Mouse (Mus musculus): ENCODE measurements around the gene Sult2b1. TPM values are rescaled to one million over a fixed set of nuclear protein-coding genes. Genes with fewer than 3 reads are reported as not detected.
A peak's percentile ranks its signal among the peaks of the same experiment; 100 is the strongest.

Gene Sult2b1
- polyA plus RNA-seq, 1 experiment, result not detected

- H3K36me3 ChIP-seq (ENCODE audit: control insufficient read depth), result peaks cover 72% of the 10 kb centered on the region
- no peaks in the 10 kb centered on the region for H3K27me3 ChIP-seq (ENCODE audit: control insufficient read depth)
- TF ChIP-seq GATA1 (IDR thresholded peaks at IDR 0.05; ENCODE audit: low read length) (no peak), TAL1 (IDR thresholded peaks at IDR 0.05; ENCODE audit: low read length) (no peak)
- peaks cover 17% of the 10 kb centered on the region for H3K4me1 ChIP-seq (ENCODE audit: control insufficient read depth)
- no peaks in the 10 kb centered on the region for H3K9me3 ChIP-seq (ENCODE audit: control insufficient read depth, low read length)
- H3K4me3 ChIP-seq (replicated peaks), result no peak overlapping the region
Measured at GRCm38 (mm10) chr7:45808471-45808870, 24.0 kb upstream of the Sult2b1 start.

GRCm38 (mm10) chr7:45805941-45806340 is 21.5 kb upstream of the Sult2b1 start:
- Histone ChIP-seq H3K4me1 (ENCODE audit: control insufficient read depth) (peaks cover 6% of the 10 kb centered on the region), H3K9me3 (ENCODE audit: control insufficient read depth, low read length) (no peaks in the 10 kb centered on the region), H3K36me3 (ENCODE audit: control insufficient read depth) (peaks cover 50% of the 10 kb centered on the region), H3K27me3 (ENCODE audit: control insufficient read depth) (no peaks in the 10 kb centered on the region), H3K4me3 (replicated peaks) (no peak overlapping the region)
- TF ChIP-seq GATA1 (IDR thresholded peaks at IDR 0.05; ENCODE audit: low read length) (no peak), TAL1 (IDR thresholded peaks at IDR 0.05; ENCODE audit: low read length) (no peak)

GRCm38 (mm10) chr7:45802551-45802950 is 18.1 kb upstream of the Sult2b1 start:
- Histone ChIP-seq H3K27me3 (ENCODE audit: control insufficient read depth) (peaks cover 32% of the 10 kb centered on the region), H3K4me1 (ENCODE audit: control insufficient read depth) (peaks cover 36% of the 10 kb centered on the region), H3K36me3 (ENCODE audit: control insufficient read depth) (peaks cover 16% of the 10 kb centered on the region), H3K4me3 (replicated peaks) (no peak overlapping the region), H3K9me3 (ENCODE audit: control insufficient read depth, low read length) (no peaks in the 10 kb centered on the region)
- TF ChIP-seq TAL1 (IDR thresholded peaks at IDR 0.05; ENCODE audit: low read length) (no peak), GATA1 (IDR thresholded peaks at IDR 0.05; ENCODE audit: low read length) (no peak)

GRCm38 (mm10) chr7:45801348-45801747 is 16.9 kb upstream of the Sult2b1 start:
- TF ChIP-seq TAL1 (IDR thresholded peaks at IDR 0.05; ENCODE audit: low read length) (no peak), GATA1 (IDR thresholded peaks at IDR 0.05; ENCODE audit: low read length) (no peak)
- Histone ChIP-seq H3K27me3 (ENCODE audit: control insufficient read depth) (peaks cover 40% of the 10 kb centered on the region), H3K4me1 (ENCODE audit: control insufficient read depth) (peaks cover 48% of the 10 kb centered on the region), H3K4me3 (replicated peaks) (peak overlapping the region; percentile 44), H3K36me3 (ENCODE audit: control insufficient read depth) (peaks cover 4% of the 10 kb centered on the region), H3K9me3 (ENCODE audit: control insufficient read depth, low read length) (no peaks in the 10 kb centered on the region)

GRCm38 (mm10) chr7:45800546-45801204 is 16.2 kb upstream of the Sult2b1 start:
- Histone ChIP-seq H3K9me3 (ENCODE audit: control insufficient read depth, low read length) (no peaks in the 10 kb centered on the region), H3K36me3 (ENCODE audit: control insufficient read depth) (no peaks in the 10 kb centered on the region), H3K4me1 (ENCODE audit: control insufficient read depth) (peaks cover 55% of the 10 kb centered on the region), H3K4me3 (replicated peaks) (peak overlapping the region; percentile 44), H3K27me3 (ENCODE audit: control insufficient read depth) (peaks cover 44% of the 10 kb centered on the region)
- no peak for TF ChIP-seq TAL1 (IDR thresholded peaks at IDR 0.05; ENCODE audit: low read length)
- TF ChIP-seq GATA1 (IDR thresholded peaks at IDR 0.05; ENCODE audit: low read length), result no peak

GRCm38 (mm10) chr7:45800001-45800400 is 15.5 kb upstream of the Sult2b1 start:
- peaks cover 58% of the 10 kb centered on the region for H3K4me1 ChIP-seq (ENCODE audit: control insufficient read depth)
- no peaks in the 10 kb centered on the region for H3K9me3 ChIP-seq (ENCODE audit: control insufficient read depth, low read length)
- TF ChIP-seq TAL1 (IDR thresholded peaks at IDR 0.05; ENCODE audit: low read length) (no peak), GATA1 (IDR thresholded peaks at IDR 0.05; ENCODE audit: low read length) (no peak)
- H3K36me3 ChIP-seq (ENCODE audit: control insufficient read depth), result no peaks in the 10 kb centered on the region
- H3K4me3 ChIP-seq (replicated peaks), result no peak overlapping the region
- H3K27me3 ChIP-seq (ENCODE audit: control insufficient read depth), result peaks cover 44% of the 10 kb centered on the region

- Histone ChIP-seq H3K27me3 (ENCODE audit: control insufficient read depth) (peaks cover 50% of the 10 kb centered on the region), H3K4me1 (ENCODE audit: control insufficient read depth) (peaks cover 58% of the 10 kb centered on the region), H3K4me3 (replicated peaks) (peak overlapping the region; percentile 20)
Measured at GRCm38 (mm10) chr7:45798931-45799330, 14.5 kb upstream of the Sult2b1 start.

GRCm38 (mm10) chr7:45798511-45798836 is 14.0 kb upstream of the Sult2b1 start:
- peaks cover 55% of the 10 kb centered on the region for H3K27me3 ChIP-seq (ENCODE audit: control insufficient read depth)
- H3K4me1 ChIP-seq (ENCODE audit: control insufficient read depth), result peaks cover 58% of the 10 kb centered on the region
- peak overlapping the region; percentile 68 for H3K4me3 ChIP-seq (replicated peaks)
- no peaks in the 10 kb centered on the region for H3K36me3 ChIP-seq (ENCODE audit: control insufficient read depth)
- no peaks in the 10 kb centered on the region for H3K9me3 ChIP-seq (ENCODE audit: control insufficient read depth, low read length)
- TF ChIP-seq GATA1 (IDR thresholded peaks at IDR 0.05; ENCODE audit: low read length) (no peak), TAL1 (IDR thresholded peaks at IDR 0.05; ENCODE audit: low read length) (no peak)

More at GRCm38 (mm10) chr7:45798931-45799330, 14.5 kb upstream of the Sult2b1 start:
- no peaks in the 10 kb centered on the region for H3K9me3 ChIP-seq (ENCODE audit: control insufficient read depth, low read length)
- TF ChIP-seq GATA1 (IDR thresholded peaks at IDR 0.05; ENCODE audit: low read length) (no peak), TAL1 (IDR thresholded peaks at IDR 0.05; ENCODE audit: low read length) (no peak)
- no peaks in the 10 kb centered on the region for H3K36me3 ChIP-seq (ENCODE audit: control insufficient read depth)

GRCm38 (mm10) chr7:45797661-45798510 is 13.4 kb upstream of the Sult2b1 start:
- Histone ChIP-seq H3K9me3 (ENCODE audit: control insufficient read depth, low read length) (no peaks in the 10 kb centered on the region), H3K27me3 (ENCODE audit: control insufficient read depth) (peaks cover 59% of the 10 kb centered on the region), H3K36me3 (ENCODE audit: control insufficient read depth) (no peaks in the 10 kb centered on the region), H3K4me1 (ENCODE audit: control insufficient read depth) (peaks cover 58% of the 10 kb centered on the region), H3K4me3 (replicated peaks) (peak overlapping the region; percentile 68)
- TF ChIP-seq GATA1 (IDR thresholded peaks at IDR 0.05; ENCODE audit: low read length) (no peak), TAL1 (IDR thresholded peaks at IDR 0.05; ENCODE audit: low read length) (no peak)
